Mouse (Mus musculus) embryonic stem cell, embryonic (primary cell): ENCODE measurements around the gene Nadsyn1.

Experiments used
- CTCF ChIA-PET, 4 experiments: fragments of 300-600 bp in 2 of 4; fragments of 350-600 bp in 2 of 4; sonication (Branson Sonifier 250); formaldehyde crosslinking; loops; one replicate each; lab custom pipeline; 2022; ENCODE audit warnings: inconsistent platforms in 2 of 4; lab: Charles Lee
- POLR2A ChIA-PET, 4 experiments: fragments of 300-600 bp in 2 of 4; fragments of 350-600 bp in 2 of 4; sonication (Branson Sonifier 250); formaldehyde crosslinking; loops; one replicate each; lab custom pipeline; 2022; ENCODE audit warnings: antibody characterized with exemption in 4 of 4, inconsistent platforms in 1 of 4; lab: Charles Lee

Nadsyn1 gene

DNA sequence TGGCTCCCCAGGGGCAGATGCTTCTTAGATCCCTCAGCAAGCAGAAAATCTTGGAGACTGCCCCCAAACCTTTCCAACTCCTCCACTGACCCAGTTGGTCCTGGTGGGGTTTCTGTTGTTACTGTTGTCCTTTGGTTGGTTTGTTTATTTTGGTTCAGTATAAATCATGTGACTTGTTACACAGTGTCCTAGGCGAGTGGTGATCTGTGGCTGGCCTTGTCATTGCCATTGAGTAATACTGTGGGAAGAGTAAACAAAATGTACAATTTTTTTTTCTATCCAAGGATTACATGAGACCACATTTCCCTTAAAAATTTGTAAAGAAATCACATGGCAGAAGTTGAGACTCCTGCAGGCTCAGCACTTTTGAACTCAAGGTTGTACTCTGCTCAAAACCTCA lies 53.2 kb downstream of the Nadsyn1 start:
- CTCF ChIA-PET, result interaction anchor here in 2 of 4 experiments (1.8 to 3.1 kb wide), 2 partner anchors 15 to 63 kb away, joined by 6 to 11 read pairs; partner anchors contain the start of gene Mrgpre (in 1 of the 2)
- POLR2A ChIA-PET, result interaction anchor here in 1 of 4 experiments (0.7 kb wide), 1 partner anchor 959 kb away, joined by 3 read pairs; no protein-coding TSS in a partner anchor

DNA sequence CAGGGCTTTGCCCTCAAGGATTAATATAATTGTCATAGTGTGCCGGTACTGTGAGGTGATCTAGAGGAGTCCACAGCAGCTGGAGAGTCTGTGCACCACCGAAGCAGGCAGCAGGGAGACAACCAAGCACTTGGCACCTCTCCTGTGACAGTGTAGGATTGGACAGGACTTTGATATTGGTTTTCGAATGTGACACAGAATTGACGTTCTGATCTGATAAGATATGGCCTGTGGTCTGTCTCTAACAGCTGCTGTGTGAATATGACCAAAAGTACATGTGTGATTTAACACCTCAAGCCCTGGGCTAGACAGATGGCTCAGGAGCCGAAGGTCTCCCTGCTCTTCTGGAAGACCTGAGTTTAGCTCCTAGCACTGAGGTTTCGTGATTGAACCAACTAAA lies 54.4 kb downstream of the Nadsyn1 start:
- CTCF ChIA-PET, result interaction anchor here in 2 of 4 experiments (1.8 to 3.1 kb wide), 2 partner anchors 17 to 62 kb away, joined by 6 to 11 read pairs; partner anchors contain the start of gene Mrgpre (in 1 of the 2)
- POLR2A ChIA-PET, result no interaction called here

- POLR2A ChIA-PET, result interaction anchor here in 1 of 4 experiments (1.0 kb wide), 1 partner anchor 18 kb away, joined by 3 read pairs; the partner anchor contains the start of gene Mrgpre
- CTCF ChIA-PET, result interaction anchor here (0.7 to 2.6 kb wide), 7 partner anchors 9 to 71 kb away, joined by 3 to 13 read pairs (median 5); no protein-coding TSS in a partner anchor
These were observed 55.8 kb downstream of the Nadsyn1 start, which contains the start of gene Mrgprg for GRCm38 (mm10) chr7:143766893-143767292. TSS of gene Mrgprg (minus strand) at chr7:143766993.

- CTCF ChIA-PET, result interaction anchor here in 3 of 4 experiments (0.5 to 3.5 kb wide), 18 partner anchors 17 to 307 kb away, joined by 3 to 66 read pairs (median 4); partner anchors contain the start of gene Mrgpre (in 1 of the 3)
- POLR2A ChIA-PET, result interaction anchor here in 1 of 4 experiments (1.4 kb wide), 1 partner anchor 58 kb away, joined by 4 read pairs; no protein-coding TSS in a partner anchor
These were observed 57.6 kb downstream of the Nadsyn1 start for GRCm38 (mm10) chr7:143764876-143765530.

DNA sequence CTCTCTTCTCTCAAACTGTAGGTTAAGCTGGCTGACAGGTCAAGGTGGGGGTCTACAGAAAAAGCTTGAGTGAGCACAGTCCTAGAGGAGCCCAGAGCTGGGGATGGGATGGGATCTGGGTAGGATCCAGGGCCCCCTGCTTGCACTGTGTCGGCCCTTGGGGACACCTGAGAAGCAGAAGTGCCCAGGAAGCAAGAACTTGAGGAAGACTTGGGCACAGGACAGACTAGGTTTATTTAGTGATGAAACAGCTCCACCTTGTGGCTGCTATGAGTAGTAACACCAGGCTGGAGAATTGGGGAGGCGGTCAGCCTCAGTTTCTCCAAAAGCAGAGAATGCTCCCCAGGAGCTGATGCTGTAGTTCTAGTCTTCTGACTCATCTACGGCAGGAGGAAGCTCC lies 58.9 kb downstream of the Nadsyn1 start:
- POLR2A ChIA-PET, result interaction anchor here in 3 of 4 experiments (0.7 to 1.6 kb wide), 5 partner anchors 21 to 164 kb away, joined by 3 to 6 read pairs (median 3); partner anchors contain the start of gene Cars (in 1 of the 3)
- CTCF ChIA-PET, result interaction anchor here (0.5 to 3.5 kb wide), 62 partner anchors 8 to 701 kb away, joined by 3 to 66 read pairs (median 4); partner anchors contain the start of genes Mrgpre (in 2 of the 4) and Tnfrsf23 (in 2 of the 4)

DNA sequence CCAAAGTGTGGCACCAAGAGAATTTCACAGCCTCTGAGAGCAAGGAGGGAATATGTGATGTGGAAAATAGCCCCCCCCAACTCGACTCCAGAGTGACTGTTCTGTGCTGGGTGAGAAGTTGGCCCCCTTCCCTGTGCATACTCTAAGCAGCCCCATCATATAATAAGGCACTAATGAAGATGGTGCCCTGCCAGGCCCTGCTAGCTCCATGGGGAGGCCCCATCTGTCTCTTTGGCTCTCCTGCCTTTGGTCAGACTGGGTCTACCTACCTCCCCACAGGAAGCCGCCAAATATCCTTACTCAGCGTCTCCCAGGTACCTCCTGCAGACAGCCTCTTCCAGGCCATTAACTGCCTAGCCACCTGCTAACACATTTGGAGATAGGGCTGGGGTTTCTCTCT lies 63.7 kb downstream of the Nadsyn1 start:
- POLR2A ChIA-PET, result no interaction called here
- CTCF ChIA-PET, result interaction anchor here in 3 of 4 experiments (0.6 to 2.9 kb wide), 3 partner anchors 52 kb away, joined by 3 to 10 read pairs (median 4); no protein-coding TSS in a partner anchor

DNA sequence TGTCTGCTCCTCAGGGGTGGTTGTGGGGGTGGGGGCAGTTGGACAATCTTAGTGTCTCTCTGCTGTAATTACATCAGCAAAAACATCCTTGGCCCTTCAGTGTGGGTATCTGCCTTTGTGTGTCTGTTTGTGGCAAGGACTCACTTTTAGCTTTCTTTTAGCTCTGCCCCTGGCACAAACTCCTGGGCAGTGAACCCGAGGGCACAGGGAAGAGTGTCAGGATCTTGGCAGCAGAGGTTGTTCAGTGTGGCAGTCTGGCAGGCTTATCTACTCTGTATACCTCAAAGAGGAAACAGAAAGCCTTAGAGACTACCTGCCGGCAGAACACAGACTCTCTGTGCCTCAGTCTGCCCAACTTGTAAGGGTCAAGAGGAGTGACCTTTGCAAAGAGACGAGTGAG lies 65.0 kb downstream of the Nadsyn1 start:
- POLR2A ChIA-PET, result interaction anchor here in 1 of 4 experiments (0.6 to 1.5 kb wide), 2 partner anchors 158 to 483 kb away, joined by 3 to 6 read pairs; partner anchors contain the start of gene Cars
- CTCF ChIA-PET, result interaction anchor here in 2 of 4 experiments (1.2 to 2.4 kb wide), 5 partner anchors 9 to 51 kb away, joined by 3 to 14 read pairs (median 4); partner anchors contain the start of gene Mrgpre (in 1 of the 2)

GRCm38 (mm10) chr7:143757027-143757390 lies 65.6 kb downstream of the Nadsyn1 start:
- POLR2A ChIA-PET, result interaction anchor here (0.6 to 1.5 kb wide), 4 partner anchors 50 to 303 kb away, joined by 3 to 6 read pairs (median 4); partner anchors contain the start of gene Cars (in 1 of the 4)
- CTCF ChIA-PET, result interaction anchor here in 3 of 4 experiments (0.6 to 2.4 kb wide), 10 partner anchors 8 to 1551 kb away, joined by 3 to 14 read pairs (median 4); partner anchors contain the start of gene Mrgpre (in 1 of the 3)

DNA sequence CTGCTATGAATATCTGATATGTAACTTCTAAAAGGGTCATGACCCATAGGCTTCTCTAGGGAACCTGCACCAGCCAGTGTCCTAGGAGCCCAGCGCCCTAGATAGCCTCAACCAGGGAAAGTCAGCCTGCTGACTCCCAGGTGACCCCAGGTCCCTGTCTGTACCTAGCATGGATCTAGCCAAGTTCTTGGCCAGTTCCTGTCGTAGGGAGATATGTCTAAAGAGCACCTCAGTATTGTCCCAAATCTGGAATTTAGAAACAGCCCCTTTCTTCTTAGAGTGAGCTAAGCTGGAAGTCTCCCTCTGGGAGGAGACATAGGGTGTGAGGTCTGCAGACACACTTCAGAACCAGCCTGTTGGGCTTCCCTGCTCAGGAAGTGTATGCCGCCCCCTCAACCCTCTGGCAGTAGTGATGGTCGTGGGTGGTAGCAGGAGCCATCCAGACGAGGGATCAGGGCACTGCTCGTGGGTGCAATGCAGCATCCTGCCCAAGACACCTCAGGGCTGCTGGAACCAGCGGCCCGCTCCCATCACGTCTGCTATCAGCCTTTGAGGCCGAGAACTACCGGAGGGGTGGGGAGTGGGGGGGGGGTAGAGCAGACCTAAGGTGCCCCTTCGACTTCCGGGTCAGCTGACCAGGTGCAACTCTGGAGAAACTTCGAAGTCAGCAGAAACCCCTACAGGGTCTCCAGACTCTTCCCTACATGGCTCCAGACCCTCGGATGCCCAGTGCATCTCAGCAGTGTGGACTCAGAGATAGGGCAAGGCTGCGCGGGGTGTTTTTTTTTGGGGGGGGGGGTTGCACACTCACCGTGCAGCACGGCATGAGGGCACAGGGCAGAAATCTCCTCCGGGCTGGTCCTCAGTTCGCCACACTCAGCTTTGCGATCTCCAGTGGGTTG lies 66.3 kb downstream of the Nadsyn1 start, which contains the start of gene Osbpl5:
Gene Osbpl5, minus strand, starts transcription at position 861 of the 902 bp plus-strand sequence.
- POLR2A ChIA-PET, result interaction anchor here (0.6 to 1.5 kb wide), 5 partner anchors 50 to 851 kb away, joined by 3 to 6 read pairs (median 3); partner anchors contain the start of gene Cars (in 1 of the 4)
- CTCF ChIA-PET, result interaction anchor here in 3 of 4 experiments (0.6 to 2.4 kb wide), 12 partner anchors 8 to 1552 kb away, joined by 3 to 14 read pairs (median 4); partner anchors contain the start of gene Mrgpre (in 1 of the 3)

DNA sequence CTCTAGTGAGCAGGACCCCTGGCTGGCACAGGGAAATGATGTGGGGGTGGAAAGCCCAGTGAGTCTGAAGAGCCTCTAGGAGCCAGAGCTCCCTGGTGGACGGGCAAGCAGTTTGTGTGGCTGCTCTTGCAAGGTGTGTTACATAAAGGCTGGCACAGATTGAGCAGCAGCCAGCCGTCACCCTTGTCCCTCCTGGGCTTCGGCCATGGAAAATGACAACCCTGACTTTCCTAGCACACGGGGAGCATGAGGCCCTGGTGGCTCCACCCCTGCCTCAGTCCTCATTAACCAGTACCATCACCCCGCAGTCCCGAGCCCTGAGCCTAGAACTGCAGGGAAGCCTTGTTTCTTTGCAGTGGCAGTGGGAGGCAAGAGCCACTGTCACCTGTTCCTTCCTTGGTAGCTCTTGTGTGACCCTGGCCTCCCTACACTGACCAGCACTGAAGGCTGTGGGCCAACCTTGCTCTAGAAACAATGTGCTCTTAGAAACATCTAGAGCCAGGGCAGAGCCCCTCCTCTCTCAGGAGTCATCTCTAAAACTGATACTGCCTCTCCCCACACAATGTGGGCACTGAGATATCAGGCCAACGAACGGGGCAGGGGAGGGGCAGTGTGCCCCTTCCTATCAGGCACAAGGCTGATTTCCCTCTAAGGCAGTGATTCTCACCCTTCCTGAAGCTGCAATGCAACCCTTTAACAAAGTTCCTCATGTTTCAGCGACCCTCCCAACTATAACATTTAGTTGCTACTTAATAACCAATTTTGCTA lies 67.1 kb downstream of the Nadsyn1 start:
- ChIA-PET CTCF (interaction anchor here in 2 of 4 experiments (1.0 to 1.8 kb wide), 6 partner anchors 8 to 143 kb away, joined by 3 to 8 read pairs (median 4); no protein-coding TSS in a partner anchor), POLR2A (no interaction called here)

DNA sequence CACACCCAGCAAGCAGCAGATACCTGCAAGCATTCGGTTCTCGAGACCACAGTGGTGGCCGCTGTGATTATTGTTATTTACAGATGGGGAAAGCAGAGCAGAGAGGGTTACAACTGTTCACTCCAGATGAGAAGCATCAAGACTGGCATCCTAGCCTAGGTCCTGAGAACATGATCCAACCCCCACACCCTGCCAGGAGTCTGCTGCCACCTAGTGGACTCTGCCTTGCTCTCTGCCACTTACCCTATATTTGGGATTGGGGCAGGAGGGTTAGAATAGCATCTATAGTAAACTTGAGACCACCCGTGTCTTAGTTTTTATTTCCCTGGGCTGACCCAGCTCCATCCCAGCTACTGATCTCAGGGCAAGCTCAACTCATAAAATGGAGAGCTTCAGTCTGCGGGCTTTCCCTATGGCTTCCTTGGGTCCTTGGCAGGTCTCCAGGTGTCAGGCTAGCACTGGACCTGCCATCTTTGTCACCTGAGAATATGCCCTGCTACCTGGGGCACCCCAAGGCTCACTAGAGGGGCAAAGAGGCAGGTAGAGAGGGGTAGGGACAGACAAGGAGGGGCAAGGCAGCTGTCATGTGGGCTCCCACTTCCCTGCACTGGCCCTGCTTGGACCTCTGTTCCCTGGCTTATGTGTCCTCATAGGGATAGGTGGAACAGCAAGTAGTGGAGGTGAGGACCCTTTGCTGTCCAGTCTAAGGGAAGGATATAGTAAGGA lies 68.5 kb downstream of the Nadsyn1 start:
- CTCF ChIA-PET, result interaction anchor here in 3 of 4 experiments (1.0 to 3.6 kb wide), 9 partner anchors 9 to 48 kb away, joined by 3 to 17 read pairs (median 7); no protein-coding TSS in a partner anchor
- POLR2A ChIA-PET, result interaction anchor here in 3 of 4 experiments (0.5 to 0.6 kb wide), 3 partner anchors 19 to 248 kb away, joined by 3 to 4 read pairs (median 4); no protein-coding TSS in a partner anchor

- ChIA-PET POLR2A (interaction anchor here in 1 of 4 experiments (1.4 kb wide), 1 partner anchor 13 kb away, joined by 3 read pairs; no protein-coding TSS in a partner anchor), CTCF (interaction anchor here in 3 of 4 experiments (1.0 to 3.6 kb wide), 5 partner anchors 11 to 46 kb away, joined by 3 to 17 read pairs (median 4); no protein-coding TSS in a partner anchor)
These were observed 70.0 kb downstream of the Nadsyn1 start for GRCm38 (mm10) chr7:143752606-143753005.

DNA sequence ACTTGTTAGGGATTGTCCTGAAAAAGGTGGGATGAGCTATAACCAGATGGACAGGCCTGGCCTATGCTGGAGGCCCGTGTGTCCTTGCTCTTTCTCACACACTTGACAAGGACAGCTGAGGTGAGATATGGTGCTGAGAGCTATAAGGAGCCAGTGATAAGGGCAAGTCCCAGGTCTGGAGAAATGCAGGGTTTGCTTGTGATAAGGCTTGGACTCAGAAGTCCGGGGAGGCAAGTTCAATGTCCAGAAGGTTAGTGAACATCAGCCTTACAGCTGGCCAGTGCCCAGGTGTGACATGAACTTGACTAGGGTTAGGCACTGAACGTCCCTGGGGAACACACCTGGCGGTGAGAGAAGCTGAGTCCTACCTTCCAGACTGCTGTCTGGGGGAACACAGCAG lies 70.6 kb downstream of the Nadsyn1 start:
- ChIA-PET POLR2A (interaction anchor here in 3 of 4 experiments (0.5 to 1.4 kb wide), 3 partner anchors 12 to 152 kb away, joined by 3 to 4 read pairs (median 3); partner anchors contain the start of gene Cars (in 1 of the 3)), CTCF (interaction anchor here in 2 of 4 experiments (1.0 to 4.8 kb wide), 4 partner anchors 11 to 45 kb away, joined by 3 to 187 read pairs (median 16); no protein-coding TSS in a partner anchor)

- CTCF ChIA-PET, result interaction anchor here in 3 of 4 experiments (1.4 to 4.8 kb wide), 4 partner anchors 12 to 45 kb away, joined by 7 to 187 read pairs (median 16); no protein-coding TSS in a partner anchor
These were observed 71.3 kb downstream of the Nadsyn1 start for GRCm38 (mm10) chr7:143751380-143751779.

DNA sequence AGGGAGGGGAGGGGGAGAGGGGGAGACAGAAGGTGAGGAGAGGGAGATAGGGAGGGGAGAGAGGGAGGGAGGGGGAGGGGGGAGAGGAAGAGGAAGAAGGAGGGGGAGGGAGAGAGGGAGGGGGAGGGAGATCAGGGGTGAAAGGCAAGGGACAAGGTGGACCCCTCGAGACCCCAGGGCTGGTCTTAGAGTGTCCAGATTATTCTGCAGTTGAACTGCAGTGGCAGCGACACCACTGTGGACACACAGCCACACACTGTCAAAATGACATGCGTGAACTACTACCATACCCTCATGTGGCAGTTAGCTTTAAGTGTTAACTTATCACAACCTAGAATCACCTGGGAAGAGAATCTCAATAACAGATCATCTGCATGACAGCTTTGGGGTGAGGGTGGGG lies 73.6 kb downstream of the Nadsyn1 start:
- ChIA-PET CTCF (interaction anchor here (0.6 to 4.8 kb wide), 63 partner anchors 8 to 769 kb away, joined by 3 to 187 read pairs (median 6); partner anchors contain the start of genes Mrgpre (in 1 of the 4), Mrgprg (in 1 of the 4) and Osbpl5 (in 1 of the 4)), POLR2A (interaction anchor here in 3 of 4 experiments (0.6 to 2.0 kb wide), 9 partner anchors 23 to 252 kb away, joined by 3 to 6 read pairs (median 3); partner anchors contain the start of gene Cars (in 2 of the 3))

More at GRCm38 (mm10) chr7:143751380-143751779, 71.3 kb downstream of the Nadsyn1 start:
- POLR2A ChIA-PET, result interaction anchor here in 2 of 4 experiments (0.9 to 1.4 kb wide), 2 partner anchors 12 to 151 kb away, joined by 3 to 4 read pairs; partner anchors contain the start of gene Cars (in 1 of the 2)
